Mouse (Mus musculus) bone marrow macrophage, adult 2 months (primary cell): ENCODE data around the gene Rai1.

ENCODE experiments used
- CTCF ChIP-seq: IDR thresholded peaks from 2 replicates; pipeline ENCODE4 v1.5.1; 2012; ENCODE audit warnings: low read depth, mild to moderate bottlenecking, low read length, moderate library complexity
- POLR2A ChIP-seq: IDR thresholded peaks from 2 replicates; pipeline ENCODE4 v1.6.1; 2012; ENCODE audit warnings: mild to moderate bottlenecking, low read depth, low read length, borderline replicate concordance

GRCm38 (mm10) chr11:60178005-60178404, 73.2 kb downstream of the Rai1 start:
- no peak for TF ChIP-seq CTCF
- TF ChIP-seq POLR2A, result no peak
